Mouse (Mus musculus): ENCODE measurements at regions not wholly inside any gene's neighbourhood (a gene's known extent, or its start where the extent isn't known, plus 50 kb on each side); places are given as distances from the start of the nearest gene placed in this dataset.

GRCm38 (mm10) chr3:155485487-155485886 lies 392.3 kb downstream of the Lrriq3 start:
- no peak for DNase-seq

GRCm38 (mm10) chr3:155487877-155488537 lies 394.8 kb downstream of the Lrriq3 start:
- DNase-seq, result no peak

GRCm38 (mm10) chr3:155490670-155491069 lies 397.4 kb downstream of the Lrriq3 start:
- no peak for DNase-seq

GRCm38 (mm10) chr3:155510161-155510857 lies 417.1 kb downstream of the Lrriq3 start:
- DNase-seq, result no peak

- no peak for DNase-seq
Observed at GRCm38 (mm10) chr3:155513885-155514284, 420.7 kb downstream of the Lrriq3 start.

GRCm38 (mm10) chr3:155529312-155529711 lies 436.1 kb downstream of the Lrriq3 start:
- no peak for DNase-seq

- DNase-seq, result no peak
Observed at GRCm38 (mm10) chr3:155530811-155531210, 437.6 kb downstream of the Lrriq3 start.

GRCm38 (mm10) chr3:155532075-155532474 lies 438.8 kb downstream of the Lrriq3 start:
- DNase-seq, result no peak

- no peak for DNase-seq
Observed at GRCm38 (mm10) chr3:155548204-155548603, 455.0 kb downstream of the Lrriq3 start.

- no peak for DNase-seq
Observed at GRCm38 (mm10) chr3:155577111-155577510, 483.9 kb downstream of the Lrriq3 start.

- DNase-seq, result no peak
Observed at GRCm38 (mm10) chr3:155604001-155604400, 510.8 kb downstream of the Lrriq3 start.
